Mouse (Mus musculus): Measurements from ENCODE around the gene Cfap45. TPM values are rescaled to one million over a fixed set of nuclear protein-coding genes. Genes with fewer than 3 reads are reported as not detected.

The Cfap45 gene
- polyA plus RNA-seq, 1 experiment = 0.02 TPM

DNA sequence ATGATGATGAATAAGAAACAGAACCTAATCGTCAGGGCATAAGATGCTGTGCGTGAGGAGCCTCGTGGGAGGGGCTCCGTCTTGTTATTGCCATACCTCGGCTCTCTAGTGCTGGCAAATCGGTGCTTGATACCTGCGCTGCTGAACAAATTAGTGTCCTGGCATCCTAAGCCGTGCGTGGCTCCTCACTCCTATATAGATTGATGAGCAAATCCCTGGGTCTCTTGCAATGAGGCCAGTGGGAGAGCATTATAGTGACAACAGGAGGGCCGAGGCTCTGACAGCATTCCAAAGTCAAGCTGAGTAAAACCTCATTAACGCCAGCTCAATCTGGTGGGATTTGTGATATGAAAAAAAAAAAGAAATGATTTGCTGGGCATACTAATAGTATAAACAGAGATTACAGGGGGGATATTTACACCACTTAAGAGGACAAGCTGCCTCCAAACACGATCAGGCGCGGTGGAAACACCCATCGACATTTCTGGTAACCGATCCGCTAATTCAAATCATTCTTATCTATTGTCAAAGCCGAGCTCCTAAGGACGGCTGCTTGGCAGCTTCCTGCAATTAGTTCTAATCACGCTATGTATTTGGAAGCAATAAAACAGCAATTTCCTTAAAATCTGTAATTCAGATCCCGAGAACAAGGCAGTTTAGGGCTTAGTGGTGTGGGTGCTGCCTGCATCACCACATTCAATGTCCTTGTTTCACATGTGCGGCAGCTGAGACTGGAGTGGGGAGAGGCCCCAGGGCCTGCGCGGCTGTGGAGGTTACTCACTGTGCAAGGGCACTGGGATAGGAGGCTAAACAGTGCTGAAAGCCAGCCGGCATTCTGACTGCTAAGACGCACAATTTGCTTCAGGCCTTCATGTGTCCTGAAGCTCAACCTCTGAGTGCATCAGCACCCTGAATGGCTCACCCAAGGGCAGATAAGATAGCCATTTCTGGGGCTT is 65.3 kb downstream of the Cfap45 start:
- no peaks in the 10 kb centered on the region for H3K4me1 ChIP-seq (ENCODE audit: control insufficient read depth)
- no peaks in the 10 kb centered on the region for H3K9me3 ChIP-seq (ENCODE audit: control insufficient read depth, low read length)
- H3K4me3 ChIP-seq (replicated peaks) = no peak overlapping the region
- TF ChIP-seq TAL1 (IDR thresholded peaks at IDR 0.05; ENCODE audit: low read length) (no peak), GATA1 (IDR thresholded peaks at IDR 0.05; ENCODE audit: low read length) (no peak)
- peaks cover 13% of the 10 kb centered on the region for H3K27me3 ChIP-seq (ENCODE audit: control insufficient read depth)
- H3K36me3 ChIP-seq (ENCODE audit: control insufficient read depth) = no peaks in the 10 kb centered on the region

DNA sequence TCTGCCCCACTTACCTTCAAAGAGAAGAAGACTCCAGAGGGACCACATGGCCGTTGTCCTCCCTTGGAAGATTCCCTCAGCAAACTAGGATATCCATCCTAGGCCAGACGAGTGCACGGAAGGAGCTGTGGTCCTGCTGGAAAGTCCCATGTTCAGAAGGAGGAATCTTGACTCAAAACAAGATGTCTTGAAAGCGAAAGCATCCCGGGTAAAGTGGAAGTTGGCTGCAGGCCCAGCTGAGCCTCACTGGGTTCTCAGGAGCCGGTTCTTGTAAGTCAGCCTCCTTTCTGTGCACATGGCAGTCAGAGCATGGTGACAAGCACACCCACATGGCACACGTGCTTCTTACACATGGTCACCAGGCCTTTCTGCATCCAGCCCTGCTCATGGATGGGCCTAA is 69.8 kb downstream of the Cfap45 start, which contains the start of gene Slamf8:
Slamf8 (minus strand) TSS at position 184 of the 400 bp plus-strand sequence.
- H3K9me3 ChIP-seq (ENCODE audit: control insufficient read depth, low read length) = no peaks in the 10 kb centered on the region
- H3K4me3 ChIP-seq (replicated peaks) = no peak within 1 kb of the TSS
- no peaks in the 10 kb centered on the region for H3K4me1 ChIP-seq (ENCODE audit: control insufficient read depth)
- no peak for TF ChIP-seq TAL1 (IDR thresholded peaks at IDR 0.05; ENCODE audit: low read length)
- no peak for TF ChIP-seq GATA1 (IDR thresholded peaks at IDR 0.05; ENCODE audit: low read length)
- H3K27me3 ChIP-seq (ENCODE audit: control insufficient read depth) = peaks cover 8% of the 10 kb centered on the region
- no peaks in the 10 kb centered on the region for H3K36me3 ChIP-seq (ENCODE audit: control insufficient read depth)

DNA sequence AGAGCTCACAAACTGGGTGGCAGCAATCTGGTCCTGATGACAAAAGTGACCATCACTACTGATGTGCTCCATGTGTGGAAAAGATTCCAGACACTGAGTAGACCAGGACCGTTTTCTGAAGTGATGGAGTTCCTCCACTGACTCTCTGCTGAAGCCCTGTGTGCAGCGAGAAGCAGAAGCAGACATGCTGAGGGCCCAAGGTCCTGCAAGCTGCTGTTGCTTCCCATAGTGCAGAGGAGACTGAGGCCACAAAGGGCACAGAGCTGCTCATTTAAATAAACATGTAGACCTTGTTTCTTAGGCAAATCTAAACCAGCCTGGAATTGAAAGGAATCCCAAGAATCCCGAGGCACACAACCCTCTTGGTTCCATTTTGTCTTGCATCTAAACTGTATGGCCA is 72.7 kb downstream of the Cfap45 start:
- Histone ChIP-seq H3K4me1 (ENCODE audit: control insufficient read depth) (no peaks in the 10 kb centered on the region), H3K4me3 (replicated peaks) (no peak overlapping the region), H3K36me3 (ENCODE audit: control insufficient read depth) (no peaks in the 10 kb centered on the region), H3K9me3 (ENCODE audit: control insufficient read depth, low read length) (no peaks in the 10 kb centered on the region), H3K27me3 (ENCODE audit: control insufficient read depth) (no peaks in the 10 kb centered on the region)
- TF ChIP-seq GATA1 (IDR thresholded peaks at IDR 0.05; ENCODE audit: low read length) = no peak
- TF ChIP-seq TAL1 (IDR thresholded peaks at IDR 0.05; ENCODE audit: low read length) = no peak

DNA sequence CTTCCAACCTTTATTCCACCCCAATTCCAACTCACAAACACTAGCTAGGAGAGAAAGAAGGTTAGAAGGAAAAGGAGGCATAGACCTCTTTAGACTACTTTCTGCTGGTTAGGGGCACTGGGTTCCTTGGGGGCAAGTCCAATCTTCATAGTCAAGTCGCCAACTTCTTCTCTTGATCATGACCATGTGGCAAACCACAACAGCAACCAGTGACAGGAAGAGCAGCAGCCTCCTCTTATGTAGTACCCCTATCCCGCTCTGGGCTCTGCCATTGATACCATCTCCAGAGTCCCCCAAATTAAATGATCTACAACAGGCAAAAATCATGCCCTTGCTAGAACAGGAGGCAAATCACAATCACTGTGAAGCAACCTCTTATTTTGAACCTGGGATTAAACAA is 73.4 kb downstream of the Cfap45 start:
- H3K4me1 ChIP-seq (ENCODE audit: control insufficient read depth) = no peaks in the 10 kb centered on the region
- no peaks in the 10 kb centered on the region for H3K9me3 ChIP-seq (ENCODE audit: control insufficient read depth, low read length)
- no peak for TF ChIP-seq TAL1 (IDR thresholded peaks at IDR 0.05; ENCODE audit: low read length)
- no peaks in the 10 kb centered on the region for H3K27me3 ChIP-seq (ENCODE audit: control insufficient read depth)
- H3K36me3 ChIP-seq (ENCODE audit: control insufficient read depth) = no peaks in the 10 kb centered on the region
- no peak overlapping the region for H3K4me3 ChIP-seq (replicated peaks)

DNA sequence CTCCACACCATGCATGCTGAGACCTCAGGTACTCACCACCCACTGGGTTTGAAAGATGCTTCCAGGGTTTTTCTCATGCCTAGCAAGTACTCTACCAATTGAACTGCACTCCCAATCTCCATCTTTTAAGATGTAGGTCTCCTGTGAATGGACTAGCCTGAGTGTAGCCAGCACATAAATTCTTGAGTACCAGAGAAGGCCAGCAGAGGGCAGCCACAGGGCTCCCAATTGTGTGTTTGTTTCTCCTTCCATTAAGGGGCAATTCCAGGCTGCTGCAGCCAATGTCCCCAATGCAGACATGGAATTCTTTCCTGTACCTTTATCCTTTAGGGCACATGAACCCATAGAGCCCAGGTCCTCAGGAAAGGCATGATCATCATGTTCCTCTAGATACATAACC is 73.9 kb downstream of the Cfap45 start:
- H3K9me3 ChIP-seq (ENCODE audit: control insufficient read depth, low read length) = no peaks in the 10 kb centered on the region

More for the DNA sequence above, 73.9 kb downstream of the Cfap45 start:
- TF ChIP-seq TAL1 (IDR thresholded peaks at IDR 0.05; ENCODE audit: low read length) (no peak), GATA1 (IDR thresholded peaks at IDR 0.05; ENCODE audit: low read length) (no peak)
- no peaks in the 10 kb centered on the region for H3K27me3 ChIP-seq (ENCODE audit: control insufficient read depth)
- H3K4me3 ChIP-seq (replicated peaks) = no peak overlapping the region
- H3K36me3 ChIP-seq (ENCODE audit: control insufficient read depth) = no peaks in the 10 kb centered on the region
- H3K4me1 ChIP-seq (ENCODE audit: control insufficient read depth) = no peaks in the 10 kb centered on the region

Other genes with a start within 250 kb of the Cfap45 start
- gene Atp1a2, start 222.7 kb upstream of the Cfap45 start, polyA plus RNA-seq (2012) = not detected in 2 replicates
- 0.01 TPM in 1 of 2 replicates, not detected in the other for gene Kcnj9, start 191.5 kb upstream of the Cfap45 start, polyA plus RNA-seq (2012)
- gene Kcnj10, start 179.6 kb upstream of the Cfap45 start, polyA plus RNA-seq (2012) = 0.01 TPM in 1 of 2 replicates, not detected in the other
- gene Pigm, start 144.3 kb upstream of the Cfap45 start, polyA plus RNA-seq (2012) = 0.10 and 0.15 TPM in 2 replicates
- gene Slamf9, start 45.4 kb upstream of the Cfap45 start, polyA plus RNA-seq (2012) = not detected in 2 replicates
- gene Igsf9, start 39.0 kb upstream of the Cfap45 start, polyA plus RNA-seq (2012) = not detected in 2 replicates
- gene Tagln2, start 20.8 kb upstream of the Cfap45 start, polyA plus RNA-seq (2012) = 2.6 and 2.9 TPM in 2 replicates
- gene Vsig8, start 35.1 kb downstream of the Cfap45 start, polyA plus RNA-seq (2012) = not detected in 2 replicates
- not detected in 2 replicates for gene Slamf8, start 69.8 kb downstream of the Cfap45 start, polyA plus RNA-seq (2012)
- gene Fcrl6, start 81.8 kb downstream of the Cfap45 start, polyA plus RNA-seq (2012) = not detected in 2 replicates
- 0.04 TPM in 1 of 2 replicates, not detected in the other for gene Dusp23, start 112.2 kb downstream of the Cfap45 start, polyA plus RNA-seq (2012)
- gene Crp, start 177.3 kb downstream of the Cfap45 start, polyA plus RNA-seq (2012) = not detected in 2 replicates